Mouse (Mus musculus): ENCODE data around the gene Ghdc. TPM values are rescaled to one million over a fixed set of nuclear protein-coding genes. Genes with fewer than 3 reads are reported as not detected.

The Ghdc gene
- total RNA-seq, 2 experiments from 2014 or later, result 17.8 to 21.4 TPM

- DNase-seq (ENCODE audit: low spot score in 2 of 2), result no peak
Observed at GRCm38 (mm10) chr11:100748620-100749019, 22.1 kb downstream of the Ghdc start.

GRCm38 (mm10) chr11:100747114-100747513, 23.6 kb downstream of the Ghdc start:
- no peak for DNase-seq (ENCODE audit: low spot score in 2 of 2)

- DNase-seq (ENCODE audit: low spot score in 2 of 2), result no peak
Observed at GRCm38 (mm10) chr11:100746546-100746945, 24.2 kb downstream of the Ghdc start.

GRCm38 (mm10) chr11:100745085-100745484, 25.7 kb downstream of the Ghdc start:
- DNase-seq (ENCODE audit: low spot score in 2 of 2), result peak in 1 of 2 experiments; percentile 44

- DNase-seq (ENCODE audit: low spot score in 2 of 2), result no peak
Observed at GRCm38 (mm10) chr11:100741348-100741747, 29.4 kb downstream of the Ghdc start.

- DNase-seq (ENCODE audit: low spot score in 2 of 2), result no peak
Observed at GRCm38 (mm10) chr11:100738749-100739148, 32.0 kb downstream of the Ghdc start.

- peak; percentile 93 to 94 for DNase-seq (ENCODE audit: low spot score in 2 of 2)
Observed at GRCm38 (mm10) chr11:100738066-100738604, 32.6 kb downstream of the Ghdc start, which contains the start of gene Rab5c. Gene Rab5c, minus strand, starts transcription at chr11:100738215.

GRCm38 (mm10) chr11:100737105-100737733, 33.5 kb downstream of the Ghdc start:
- no peak for DNase-seq (ENCODE audit: low spot score in 2 of 2)

- no peak for DNase-seq (ENCODE audit: low spot score in 2 of 2)
Observed at GRCm38 (mm10) chr11:100736746-100737080, 34.0 kb downstream of the Ghdc start.

GRCm38 (mm10) chr11:100735954-100736745, 34.6 kb downstream of the Ghdc start:
- no peak for DNase-seq (ENCODE audit: low spot score in 2 of 2)

GRCm38 (mm10) chr11:100735134-100735865, 35.5 kb downstream of the Ghdc start:
- no peak for DNase-seq (ENCODE audit: low spot score in 2 of 2)

GRCm38 (mm10) chr11:100730477-100731205, 40.1 kb downstream of the Ghdc start:
- no peak for DNase-seq (ENCODE audit: low spot score in 2 of 2)

- no peak for DNase-seq (ENCODE audit: low spot score in 2 of 2)
Observed at GRCm38 (mm10) chr11:100729976-100730375, 40.8 kb downstream of the Ghdc start.

- DNase-seq (ENCODE audit: low spot score in 2 of 2), result no peak
Observed at GRCm38 (mm10) chr11:100728601-100729000, 42.2 kb downstream of the Ghdc start.

GRCm38 (mm10) chr11:100727201-100727600, 43.6 kb downstream of the Ghdc start:
- no peak for DNase-seq (ENCODE audit: low spot score in 2 of 2)

- DNase-seq (ENCODE audit: low spot score in 2 of 2), result no peak
Observed at GRCm38 (mm10) chr11:100724919-100725512, 45.7 kb downstream of the Ghdc start.

GRCm38 (mm10) chr11:100722493-100723028, 48.2 kb downstream of the Ghdc start:
- DNase-seq (ENCODE audit: low spot score in 2 of 2), result no peak

GRCm38 (mm10) chr11:100721776-100722492, 48.8 kb downstream of the Ghdc start:
- no peak for DNase-seq (ENCODE audit: low spot score in 2 of 2)

GRCm38 (mm10) chr11:100721254-100721653, 49.5 kb downstream of the Ghdc start:
- no peak for DNase-seq (ENCODE audit: low spot score in 2 of 2)

- DNase-seq (ENCODE audit: low spot score in 2 of 2), result no peak
Observed at GRCm38 (mm10) chr11:100720345-100720744, 50.4 kb downstream of the Ghdc start.

All from adrenal gland, adult 18-20 months (tissue).